Mouse (Mus musculus): ENCODE data around the gene Shroom3.
A peak's percentile ranks its signal among the peaks of the same experiment; 100 is the strongest.

The Shroom3 gene

GRCm38 (mm10) chr5:92683351-92683807 lies at the start of gene Shroom3:
Shroom3 (plus strand) TSS chr5:92683435.
- DNase-seq: no peak

DNA sequence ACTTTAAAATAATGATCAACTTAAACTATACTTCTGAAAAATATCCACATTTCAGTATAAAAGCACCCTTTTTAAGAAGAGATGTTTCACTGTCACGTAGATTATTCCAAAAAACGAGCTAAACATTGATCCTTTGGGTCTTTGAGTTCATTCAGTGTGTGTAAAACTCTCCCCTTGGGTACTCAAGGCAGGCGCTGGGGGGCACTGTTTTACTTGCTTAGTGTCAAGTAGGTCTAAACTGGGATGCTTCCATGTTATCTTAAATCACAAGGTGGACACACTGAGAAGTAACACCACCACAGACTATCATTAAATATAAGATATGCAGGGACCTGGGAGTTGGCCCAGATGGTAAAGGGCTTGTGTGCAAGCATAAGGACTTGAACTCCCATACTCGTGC lies 49.7 kb upstream of the Shroom3 start:
- DNase-seq: no peak

GRCm38 (mm10) chr5:92634916-92635315 lies 48.3 kb upstream of the Shroom3 start:
- DNase-seq: no peak

GRCm38 (mm10) chr5:92635891-92636290 lies 47.3 kb upstream of the Shroom3 start:
- DNase-seq: no peak

DNA sequence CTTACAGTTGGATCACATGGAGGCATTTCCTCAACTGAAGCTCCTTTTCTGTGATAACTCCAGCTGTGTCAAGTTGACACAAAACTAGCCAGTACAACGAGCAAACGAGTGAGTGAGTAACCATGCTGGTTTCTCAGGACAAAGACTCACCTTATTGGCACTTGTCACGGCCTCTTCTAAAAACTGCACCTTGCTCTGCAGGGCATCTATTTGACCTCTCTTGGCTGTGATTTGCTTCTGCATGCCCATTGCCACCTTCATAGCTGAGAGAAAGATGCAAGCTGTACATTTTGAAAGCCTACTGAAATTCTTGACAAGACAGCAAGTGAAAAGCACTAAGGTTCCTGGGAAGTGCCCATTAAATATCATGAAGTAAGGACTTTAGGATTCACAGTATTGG lies 42.4 kb upstream of the Shroom3 start:
- no peak for DNase-seq

DNA sequence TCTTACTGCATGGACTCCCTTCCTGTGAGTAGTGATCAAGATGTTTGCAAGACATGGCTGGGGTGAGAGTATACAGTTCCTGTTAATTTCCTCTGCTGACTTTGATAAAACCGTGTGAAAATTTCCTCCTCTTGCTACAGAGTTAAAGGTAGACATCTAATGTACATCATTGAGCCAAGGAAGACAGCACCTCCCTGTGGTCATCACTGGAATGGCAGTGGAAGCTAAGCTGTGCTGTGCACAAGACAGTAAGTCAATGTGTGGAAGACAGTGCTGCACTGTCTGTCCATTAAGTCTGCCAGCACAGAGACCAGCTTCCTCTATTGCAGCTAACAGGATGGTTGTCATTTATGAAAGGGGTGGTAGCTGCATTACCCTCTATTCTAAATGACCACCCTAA lies 27.0 kb upstream of the Shroom3 start:
- peak; percentile 24 for DNase-seq

DNA sequence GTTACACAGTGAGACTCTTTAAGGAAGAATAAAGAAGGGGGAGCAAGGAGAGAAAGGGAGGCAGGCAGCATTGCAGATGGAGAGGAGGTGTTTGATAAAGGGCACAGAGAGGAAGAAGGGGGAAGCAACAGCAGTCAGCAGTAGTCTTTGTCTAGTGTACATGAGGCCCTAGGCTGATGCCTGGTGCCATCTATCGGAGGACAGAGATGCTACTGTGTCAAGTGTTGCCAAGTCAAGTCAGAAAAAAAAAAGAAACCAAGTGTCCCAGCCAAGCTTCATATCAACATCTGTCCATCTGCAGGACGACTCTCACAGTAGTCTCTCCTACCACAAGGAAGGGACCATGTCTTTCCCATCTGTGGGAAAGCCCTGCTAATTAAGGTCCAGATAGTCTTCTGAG lies 18.9 kb upstream of the Shroom3 start:
- DNase-seq: no peak

DNA sequence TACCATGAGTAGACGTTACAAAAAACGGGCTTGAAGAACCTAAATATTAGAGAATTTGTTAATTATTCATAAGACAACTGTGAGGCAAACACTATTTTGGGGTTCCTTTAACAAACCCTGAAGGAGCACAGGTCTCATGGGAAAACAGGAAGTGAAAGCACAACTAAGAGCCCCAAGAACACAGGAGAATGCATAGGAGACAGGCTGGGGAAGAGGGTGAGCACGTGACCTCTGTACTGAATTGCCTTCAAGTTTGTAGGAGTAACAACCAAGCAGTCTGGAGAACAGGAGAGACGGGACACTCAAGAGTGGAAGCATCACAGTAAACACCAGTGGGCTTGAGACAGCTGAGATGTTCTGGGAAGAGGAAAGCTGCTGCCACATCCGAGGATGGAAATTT lies 16.4 kb upstream of the Shroom3 start:
- no peak for DNase-seq

DNA sequence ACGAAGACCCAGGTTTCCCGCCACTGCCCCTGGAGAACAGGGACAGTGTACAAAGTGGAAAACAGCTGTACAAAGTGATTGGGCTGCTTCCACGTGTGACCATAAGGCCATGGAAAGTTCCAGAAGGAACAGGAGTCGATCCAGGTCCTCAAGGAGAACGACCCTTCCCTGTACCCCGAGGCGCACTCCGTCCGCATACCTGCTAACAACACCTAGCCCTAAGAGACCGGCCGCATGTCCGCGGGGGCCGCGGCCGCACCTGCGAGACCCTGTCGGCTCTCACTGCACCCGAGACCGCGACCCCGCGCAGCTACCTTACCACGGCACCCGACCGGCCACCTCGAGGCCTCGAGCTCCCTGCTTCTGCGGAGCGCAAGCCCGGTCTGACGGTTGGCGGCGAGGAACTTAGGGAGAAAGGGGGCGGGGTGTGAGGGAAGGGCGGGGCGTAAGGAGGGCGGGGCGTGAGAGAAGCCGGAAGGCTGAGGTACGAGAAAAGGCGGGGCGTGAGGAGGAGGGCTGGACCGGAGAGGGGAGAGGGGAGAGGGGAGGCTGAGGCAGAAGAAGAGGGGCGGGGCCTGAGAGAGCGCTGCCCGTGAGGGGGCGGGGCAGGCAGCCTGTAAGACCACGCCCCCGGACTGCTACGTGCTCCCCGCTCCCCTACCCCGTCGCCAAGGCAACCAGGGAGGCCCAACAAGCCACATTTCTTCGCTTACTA lies 8.2 kb upstream of the Shroom3 start, which contains the start of gene Ccdc158:
TSS of gene Ccdc158 (minus strand) at position 413 of the 715 bp plus-strand sequence.
- DNase-seq: peak; percentile 8

DNA sequence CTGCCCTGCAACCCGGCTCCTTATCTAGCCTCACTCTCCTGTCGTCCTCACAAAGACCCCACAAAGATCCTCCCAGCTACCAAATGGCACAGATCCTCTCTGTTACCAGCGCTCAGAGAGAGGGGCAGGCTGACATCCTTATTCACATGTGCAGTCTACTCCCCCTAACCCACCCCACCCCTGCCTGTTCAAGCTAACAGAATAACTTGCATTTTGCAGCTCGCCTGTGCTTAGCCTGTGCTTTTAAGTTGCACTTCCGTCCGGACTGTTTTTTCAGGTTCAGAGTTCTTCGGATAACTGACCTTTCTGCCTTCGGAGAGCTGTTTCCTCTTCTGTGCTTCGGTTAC lies 7.7 kb upstream of the Shroom3 start:
- DNase-seq: no peak

DNA sequence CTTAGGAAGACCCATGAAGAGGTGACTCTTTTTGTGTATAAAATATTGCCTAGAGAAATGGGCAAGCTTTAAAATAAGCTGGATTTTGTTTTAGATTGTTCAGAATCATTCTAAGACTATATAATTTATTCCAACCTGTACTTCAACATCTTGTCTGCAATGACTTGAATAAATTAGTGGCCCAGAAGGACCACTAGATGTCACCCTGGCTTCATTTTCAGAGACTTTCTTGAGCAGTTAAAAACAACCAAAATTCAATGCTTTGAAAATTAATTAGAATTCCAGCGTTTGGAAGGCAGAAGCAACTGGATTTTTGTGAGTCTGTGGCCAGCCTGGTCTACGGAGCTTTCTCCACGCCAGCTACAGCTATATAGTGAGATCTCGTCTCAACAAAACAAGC lies 3.8 kb upstream of the Shroom3 start:
- no peak for DNase-seq

GRCm38 (mm10) chr5:92681861-92682260 lies 1.4 kb upstream of the Shroom3 start:
- no peak for DNase-seq

- DNase-seq: no peak
Measured at GRCm38 (mm10) chr5:92682621-92683348, 450 bp upstream of the Shroom3 start.

- no peak for DNase-seq
Measured at GRCm38 (mm10) chr5:92683871-92684475, 738 bp downstream of the Shroom3 start.

- no peak for DNase-seq
Measured at GRCm38 (mm10) chr5:92684715-92685460, 1.7 kb downstream of the Shroom3 start.

GRCm38 (mm10) chr5:92688124-92688523 lies 4.9 kb downstream of the Shroom3 start:
- no peak for DNase-seq

DNA sequence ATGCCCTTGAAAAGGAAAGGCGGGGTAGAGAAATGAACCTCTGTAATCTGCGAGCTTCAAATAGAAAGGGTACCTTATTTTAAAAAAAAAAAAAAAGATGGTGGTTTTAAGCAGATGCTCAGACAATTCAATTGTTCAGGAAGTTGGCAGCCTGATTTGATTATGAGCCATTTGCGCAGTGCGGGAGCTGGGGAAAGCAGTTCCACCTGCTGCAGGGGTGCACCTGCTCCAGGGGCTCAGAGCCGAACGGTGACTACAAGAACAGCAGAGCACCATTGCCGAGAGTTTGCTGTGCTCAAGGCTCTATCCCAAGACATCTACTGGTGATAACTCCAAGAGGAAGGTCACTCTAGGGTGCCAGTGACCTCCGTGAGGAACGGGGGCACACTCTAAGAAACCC lies 5.3 kb downstream of the Shroom3 start:
- DNase-seq: no peak

DNA sequence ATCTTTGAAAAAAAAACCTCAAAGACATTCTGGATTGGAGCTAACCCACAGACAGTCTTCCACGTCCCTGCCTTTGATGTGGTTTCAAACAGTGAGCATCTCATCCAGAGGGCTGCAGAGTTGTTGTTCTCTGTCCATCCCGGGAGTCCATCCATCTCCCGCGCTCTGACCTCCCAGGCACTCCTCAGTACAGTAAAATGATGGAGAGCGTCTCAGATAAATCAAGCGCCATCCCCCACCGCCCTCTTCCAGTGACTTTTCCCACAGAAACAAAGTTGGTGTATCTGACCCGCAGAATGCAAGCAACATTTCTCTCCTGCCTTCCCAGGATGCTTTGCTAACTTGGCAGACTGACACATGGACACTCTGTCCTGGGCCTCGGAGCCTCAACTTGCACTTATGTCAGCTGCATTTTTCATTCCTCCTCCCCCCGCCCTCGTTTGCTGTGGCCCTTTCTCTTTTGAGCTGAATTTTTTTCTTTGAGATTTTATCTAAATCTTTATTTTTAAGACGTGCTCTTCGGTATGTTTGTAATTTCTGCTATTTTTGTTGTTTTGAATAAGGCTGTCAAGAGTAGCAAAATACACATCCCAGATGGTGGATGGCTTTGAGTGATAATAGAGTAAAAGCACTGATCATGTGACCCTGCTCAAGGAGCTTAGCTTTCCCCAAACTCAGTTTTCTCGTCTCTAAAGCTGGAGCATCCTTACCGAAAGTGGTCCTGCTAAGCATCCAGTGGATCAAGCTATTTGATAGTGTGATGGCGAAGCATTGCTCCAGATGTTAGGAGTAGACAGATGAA lies 9.2 kb downstream of the Shroom3 start:
- DNase-seq: no peak

GRCm38 (mm10) chr5:92693744-92694143 lies 10.5 kb downstream of the Shroom3 start:
- DNase-seq: no peak

DNA sequence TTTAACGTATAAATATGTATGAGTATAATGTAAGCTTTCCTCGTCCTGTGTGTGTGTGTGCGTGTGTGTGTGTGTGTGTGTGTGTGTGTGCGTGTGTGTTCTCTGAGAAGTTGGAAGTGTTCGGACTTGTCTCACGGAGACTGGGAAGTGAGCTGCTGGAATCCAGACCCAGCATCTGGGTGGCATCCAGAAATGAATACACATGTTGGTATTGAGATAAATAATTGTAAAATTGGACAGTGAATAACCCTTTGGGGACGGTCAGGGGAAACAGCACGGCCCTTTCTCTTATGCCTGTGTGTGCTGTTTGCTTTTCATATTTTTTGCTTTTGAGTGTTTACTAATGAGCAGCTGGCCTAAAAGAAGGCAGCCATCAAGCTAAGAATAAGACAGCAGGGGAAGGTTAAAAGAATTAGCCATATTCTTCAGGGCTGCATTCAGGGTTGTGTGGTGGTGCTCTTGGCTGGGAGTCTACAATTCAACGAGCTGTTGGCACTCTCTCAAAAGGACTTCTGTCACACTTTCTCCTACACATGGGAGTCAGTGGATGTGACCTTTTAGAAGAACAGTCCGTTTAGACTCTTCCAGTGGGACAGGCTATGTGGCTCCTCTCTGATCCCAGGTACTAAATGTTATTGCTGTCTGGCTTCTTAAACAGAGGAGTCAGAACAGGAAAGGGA lies 11.2 kb downstream of the Shroom3 start:
- no peak for DNase-seq

- no peak for DNase-seq
Measured at GRCm38 (mm10) chr5:92698131-92698836, 15.0 kb downstream of the Shroom3 start.

Measured in cerebellum, adult 11 months (tissue).